Mouse (Mus musculus) G1E (cell line): ENCODE data around the gene Hist2h3c2.

Experiments
- CTCF ChIP-seq: IDR thresholded peaks from 2 replicates; pipeline ENCODE4 v1.5.1; 2012; ENCODE audit warnings: low read depth, low read length, inconsistent platforms, mixed read lengths
- GATA1 ChIP-seq: IDR thresholded peaks from 2 replicates; pipeline ENCODE4 v1.6.1; 2012; ENCODE audit warnings: borderline replicate concordance, low read length, inconsistent platforms, mixed read lengths
- GATA2 ChIP-seq: IDR thresholded peaks from 2 replicates; pipeline ENCODE4 v1.6.1; 2012; ENCODE audit warnings: low read depth, low read length, inconsistent platforms, borderline replicate concordance
- POLR2AphosphoS5 ChIP-seq: IDR thresholded peaks from 2 replicates; pipeline ENCODE4 v1.6.1; 2012; ENCODE audit warnings: low read depth, low read length, inconsistent platforms; ENCODE audit not compliant: insufficient replicate concordance

DNA sequence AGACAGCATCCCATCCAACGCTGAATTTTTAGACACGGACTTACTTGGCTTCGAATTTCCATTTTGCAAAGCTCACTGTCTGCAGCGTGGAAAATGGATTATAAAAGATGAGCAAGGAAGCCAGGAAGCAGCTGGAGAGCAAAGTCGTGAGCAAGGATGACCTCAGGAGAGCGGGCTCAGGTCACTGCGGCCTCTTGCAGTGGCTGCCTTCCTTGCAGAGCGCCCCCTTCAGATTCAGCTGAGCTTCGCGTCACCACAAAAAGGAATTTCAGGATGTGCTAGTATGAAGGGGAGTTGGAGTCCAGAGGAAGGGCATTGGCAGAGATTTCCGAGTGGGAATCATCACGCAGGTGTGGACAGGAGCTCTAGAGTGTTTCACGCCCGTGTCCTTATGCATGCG is 29.7 kb downstream of the Hist2h3c2 start:
- TF ChIP-seq CTCF (no peak), GATA1 (no peak), GATA2 (no peak), POLR2AphosphoS5 (no peak)
